Mouse (Mus musculus) large intestine, adult 2 months (tissue): Measurements from ENCODE around the gene Gatb. TPM values are rescaled to one million over a fixed set of nuclear protein-coding genes. Genes with fewer than 3 reads are reported as not detected.

Experiments used
- DNase-seq: peaks from one replicate; pipeline ENCODE4 v3.0.0-alpha.2; 2012; ENCODE audit warnings: low read depth, low spot score
- WGBS: fragments of 180-500 bp; shearing (Covaris S2); methylation state at CpG from one replicate; pipeline ENCODE4 v1.1.7; 2018; 5-methylcytosine and 5-hydroxymethylcytosine counted together
- polyA plus RNA-seq: library from polyadenylated mRNA; depleted of rRNA; stranded (reverse); fragments of >200 nt; gene quantifications from 2 replicates; pipeline ENCODE4 v1.2.3, GENCODE M21; 2012; rRNA removed

The Gatb gene
- polyA plus RNA-seq, 1 experiment, result 6.1 TPM

- DNase-seq, result no peak
- WGBS, result 82% methylated on average over 8 of the region's 8 CpGs
These were observed 111.4 kb downstream of the Gatb start for GRCm38 (mm10) chr3:85685271-85685670.

- no peak for DNase-seq
- WGBS, result 95% methylated on average over 14 of the region's 14 CpGs
These were observed 114.4 kb downstream of the Gatb start for GRCm38 (mm10) chr3:85688341-85688740.

GRCm38 (mm10) chr3:85691134-85691533 is 117.2 kb downstream of the Gatb start:
- 58% methylated on average over 4 of the region's 4 CpGs for WGBS
- DNase-seq, result no peak

GRCm38 (mm10) chr3:85693013-85693412 is 119.1 kb downstream of the Gatb start:
- no peak for DNase-seq
- 65% methylated on average over 3 of the region's 3 CpGs for WGBS

GRCm38 (mm10) chr3:85695056-85695455 is 121.1 kb downstream of the Gatb start:
- 93% methylated on average over 3 of the region's 3 CpGs for whole genome bisulfite sequencing

GRCm38 (mm10) chr3:85698496-85698895 is 124.6 kb downstream of the Gatb start:
- WGBS, result 86% methylated on average over 4 of the region's 4 CpGs
- no peak for DNase-seq

More at GRCm38 (mm10) chr3:85695056-85695455, 121.1 kb downstream of the Gatb start:
- no peak for DNase-seq

- no peak for DNase-seq
- WGBS, result 50% methylated on average over 6 of the region's 6 CpGs
These were observed 129.4 kb downstream of the Gatb start for GRCm38 (mm10) chr3:85703141-85703882.

Other genes starting within 250 kb of the Gatb start
- gene Fam160a1, start 243.2 kb downstream of the Gatb start, polyA plus RNA-seq, result 4.5 and 9.8 TPM in 2 replicates